Comparison of ENCODE assay signal across 10 mouse cellular contexts in the genomic region with DNA sequence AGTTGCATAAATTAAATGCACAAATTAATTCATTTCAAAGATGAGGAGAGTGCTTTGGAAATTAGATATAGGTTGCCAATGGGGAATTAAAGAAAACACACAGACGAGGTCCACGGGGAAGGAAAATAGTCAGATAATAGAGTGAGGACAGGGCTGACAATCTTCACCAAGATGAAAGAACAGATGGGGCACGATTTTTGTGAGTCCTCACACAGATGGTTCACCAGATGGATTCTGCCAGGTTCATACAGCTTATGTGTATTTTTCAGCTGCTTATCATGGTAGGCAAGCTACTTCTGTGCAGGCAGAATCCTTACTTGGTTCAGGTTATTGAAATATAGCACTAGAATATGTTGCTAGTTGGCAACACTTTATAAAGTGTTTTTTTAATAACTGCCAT.
DNase-seq lines count a peak whose midpoint lies in the region; ATAC-seq lines count a peak whose summit lies in the region.
"Had no signal": no experiment of that assay in that cellular context is flagged by ENCODE, and none has a peak within 500 bp of the region (broad histone marks: within the 10 kb centered on the region; RNA-seq: fewer than 3 reads in every experiment).

No protein-coding gene starts in this region.

- ATAC-seq in forebrain, embryonic 14.5 days = peak; percentile 94
- 0 out of 2 replicates have a peak, but pooled peaks have one; percentile 36 for ATAC-seq in midbrain, embryonic 16.5 days
- ATAC-seq: inflammation-experienced regulatory T-cells, adult 6 months had no signal

- DNase-seq in cerebellum, adult 9-10 months = peak; percentile 37
- peak; percentile 91 for DNase-seq in forebrain, embryonic 14.5 days (ENCODE audit: low spot score)
- peak; percentile 55 to 78 for DNase-seq in layer of hippocampus, adult 8-10 months (ENCODE audit: low spot score in 2 of 2)
- no peak for DNase-seq in testis, postnatal 10 days (ENCODE audit: low spot score)
- no peak for DNase-seq in thymus, postnatal 14 days
- no peak for DNase-seq in adrenal gland, postnatal 4 days (ENCODE audit: low spot score in 2 of 2)
- DNase-seq: gastrocnemius, postnatal 10 days had no signal

- no peak overlapping the region for H3K27ac ChIP-seq in forebrain, embryonic 14.5 days (ENCODE audit: low read depth, low read length)
- H3K27ac ChIP-seq in midbrain, embryonic 16.5 days (ENCODE audit: low read length) = no peak overlapping the region
- H3K27ac ChIP-seq: limb, embryonic 15.5 days had no signal

- H3K27me3 ChIP-seq in forebrain, embryonic 14.5 days (replicated peaks; ENCODE audit: control insufficient read depth, insufficient read depth, low read length) = no peaks in the 10 kb centered on the region
- H3K27me3 ChIP-seq in midbrain, embryonic 16.5 days (ENCODE audit: control insufficient read depth, insufficient read depth, low read depth, low read length) = no peaks in the 10 kb centered on the region
- H3K27me3 ChIP-seq: limb, embryonic 15.5 days had no signal

- H3K4me2 ChIP-seq in forebrain, embryonic 14.5 days (ENCODE audit: low read length) = no peak overlapping the region
- H3K4me2 ChIP-seq in midbrain, embryonic 16.5 days (ENCODE audit: low read length) = no peak overlapping the region
- H3K4me2 ChIP-seq: limb, embryonic 15.5 days had no signal

- H3K9ac ChIP-seq in forebrain, embryonic 14.5 days (ENCODE audit: low read length) = no peak overlapping the region
- no peak overlapping the region for H3K9ac ChIP-seq in midbrain, embryonic 16.5 days (ENCODE audit: low read depth, low read length)
- H3K9ac ChIP-seq: limb, embryonic 15.5 days had no signal

- WGBS in forebrain, embryonic 14.5 days = 45% methylated on average over 3 of the region's 3 CpGs
- 34% methylated on average over 3 of the region's 3 CpGs for WGBS in midbrain, embryonic 16.5 days

- H3K4me1 ChIP-seq in forebrain, embryonic 14.5 days (ENCODE audit: control insufficient read depth, insufficient read depth, low read length) = no peaks in the 10 kb centered on the region
- 0 out of 2 replicates have a peak, but pooled peaks cover 2% of the 10 kb centered on the region for H3K4me1 ChIP-seq in midbrain, embryonic 16.5 days (ENCODE audit: control insufficient read depth, insufficient read depth, low read length)
- H3K4me1 ChIP-seq: limb, embryonic 15.5 days had no signal

- H3K9me3 ChIP-seq in forebrain, embryonic 14.5 days (replicated peaks; ENCODE audit: control insufficient read depth, low read length) = no peaks in the 10 kb centered on the region
- H3K9me3 ChIP-seq in midbrain, embryonic 16.5 days (replicated peaks; ENCODE audit: control insufficient read depth, low read length, poor library complexity, severe bottlenecking) = no peaks in the 10 kb centered on the region
- H3K9me3 ChIP-seq: limb, embryonic 15.5 days had no signal

- H3K4me3 ChIP-seq in forebrain, embryonic 14.5 days (ENCODE audit: low read depth, low read length) = no peak overlapping the region
- no peak overlapping the region for H3K4me3 ChIP-seq in midbrain, embryonic 16.5 days (ENCODE audit: low read depth, low read length)
- H3K4me3 ChIP-seq: limb, embryonic 15.5 days had no signal

- no peaks in the 10 kb centered on the region for H3K36me3 ChIP-seq in forebrain, embryonic 14.5 days (ENCODE audit: control insufficient read depth, insufficient read depth, low read length)
- H3K36me3 ChIP-seq in midbrain, embryonic 16.5 days (ENCODE audit: control insufficient read depth, insufficient read depth, low read length) = no peaks in the 10 kb centered on the region
- H3K36me3 ChIP-seq: limb, embryonic 15.5 days had no signal

Comparison
In these comparisons a context has a peak if more than half of its experiments do, and no peak if none do; other contexts are left out.
1. DNase-seq: peak in cerebellum, adult 9-10 months (single experiment), forebrain, embryonic 14.5 days (single experiment) and layer of hippocampus, adult 8-10 months (2 of 2); none in testis, postnatal 10 days (single experiment), thymus, postnatal 14 days (single experiment) and adrenal gland, postnatal 4 days (0 of 2).